Mouse (Mus musculus) myocyte (in vitro differentiated cells): Measurements from ENCODE around the gene Hoxb7. TPM values are rescaled to one million over a fixed set of nuclear protein-coding genes. Genes with fewer than 3 reads are reported as not detected.

Experiments used
- H3K27me3 ChIP-seq: one replicate; pipeline ENCODE4 v1.6.1; 2011; ENCODE audit not compliant: control insufficient read depth, insufficient read depth, insufficient read length
- H3K36me3 ChIP-seq: one replicate; pipeline ENCODE4 v1.6.1; 2011; ENCODE audit not compliant: control insufficient read depth, insufficient read depth
- H3K4me2 ChIP-seq: one replicate; pipeline ENCODE4 v1.6.1; 2011; ENCODE audit warnings: low read depth, control low read depth
- H3K4me3 ChIP-seq: one replicate; pipeline ENCODE4 v1.5.1; 2011; ENCODE audit warnings: mild to moderate bottlenecking, control low read depth, moderate library complexity
- H3K79me2 ChIP-seq: one replicate; pipeline ENCODE4 v1.6.1; 2011; ENCODE audit not compliant: control insufficient read depth, insufficient read depth
- H3ac ChIP-seq: one replicate; pipeline ENCODE4 v1.6.1; 2011; ENCODE audit not compliant: control insufficient read depth, insufficient read length
- CEBPB ChIP-seq: IDR thresholded peaks from 2 replicates; pipeline ENCODE4 v1.6.1; 2011; ENCODE audit warnings: mild to moderate bottlenecking, moderate library complexity; ENCODE audit not compliant: poor library complexity, insufficient read depth, severe bottlenecking
- E2F4 ChIP-seq: IDR thresholded peaks from one replicate; pipeline ENCODE4 v1.6.1; 2011; ENCODE audit warnings: mild to moderate bottlenecking, control low read depth, moderate library complexity; ENCODE audit not compliant: insufficient read depth
- MAX ChIP-seq: IDR thresholded peaks from one replicate; pipeline ENCODE4 v1.6.1; 2011; ENCODE audit warnings: low read depth, mild to moderate bottlenecking, control low read depth
- MYOD1 ChIP-seq, 3 experiments: IDR thresholded peaks; one replicate each; pipeline ENCODE4 v1.6.1; 2011; ENCODE audit warnings: control low read depth in 2 of 3, low read depth in 2 of 3, mild to moderate bottlenecking in 2 of 3, moderate library complexity in 1 of 3; ENCODE audit not compliant: insufficient read length in 2 of 3, control insufficient read depth in 1 of 3
- MYOG ChIP-seq, 3 experiments: IDR thresholded peaks; one replicate each; pipeline ENCODE4 v1.6.1; 2011; ENCODE audit warnings: control low read depth in 2 of 3, low read depth in 2 of 3, mild to moderate bottlenecking in 2 of 3; ENCODE audit not compliant: insufficient read length in 2 of 3, control insufficient read depth in 1 of 3, insufficient read depth in 1 of 3
- POLR2A ChIP-seq: IDR thresholded peaks from one replicate; pipeline ENCODE4 v1.6.1; 2011; ENCODE audit warnings: low read depth, mild to moderate bottlenecking, control low read depth, moderate library complexity; ENCODE audit not compliant: insufficient read length
- POLR2AphosphoS2 ChIP-seq: IDR thresholded peaks from one replicate; pipeline ENCODE4 v1.6.1; 2011; ENCODE audit warnings: low read depth, control low read depth; ENCODE audit not compliant: insufficient read length
- REST ChIP-seq: IDR thresholded peaks from one replicate; pipeline ENCODE4 v1.6.1; 2011; ENCODE audit warnings: mild to moderate bottlenecking, control low read depth, moderate library complexity; ENCODE audit not compliant: insufficient read depth, insufficient read length
- SRF ChIP-seq: IDR thresholded peaks from one replicate; pipeline ENCODE4 v1.6.1; 2011; ENCODE audit warnings: low read depth; ENCODE audit not compliant: control insufficient read depth, insufficient read length
- TCF12 ChIP-seq: IDR thresholded peaks from one replicate; pipeline ENCODE4 v1.6.1; 2011; ENCODE audit warnings: mild to moderate bottlenecking, control low read depth; ENCODE audit not compliant: poor library complexity, insufficient read depth, severe bottlenecking
- TCF3 ChIP-seq: IDR thresholded peaks from one replicate; pipeline ENCODE4 v1.6.1; 2011; ENCODE audit warnings: low read depth, control low read depth; ENCODE audit not compliant: insufficient read length
- USF1 ChIP-seq: IDR thresholded peaks from one replicate; pipeline ENCODE4 v1.6.1; 2011; ENCODE audit warnings: low read depth, mild to moderate bottlenecking, control low read depth, moderate library complexity
- polyA plus RNA-seq: library from polyadenylated mRNA; unstranded; fragments of >200 nt; fragmentation: generic; extraction: Trizol; gene quantifications from one replicate; pipeline ENCODE4 v1.2.1, GENCODE M21; 2012; ENCODE audit warnings: missing spikeins

The Hoxb7 gene
- polyA plus RNA-seq, 1 experiment: 0.06 TPM

DNA sequence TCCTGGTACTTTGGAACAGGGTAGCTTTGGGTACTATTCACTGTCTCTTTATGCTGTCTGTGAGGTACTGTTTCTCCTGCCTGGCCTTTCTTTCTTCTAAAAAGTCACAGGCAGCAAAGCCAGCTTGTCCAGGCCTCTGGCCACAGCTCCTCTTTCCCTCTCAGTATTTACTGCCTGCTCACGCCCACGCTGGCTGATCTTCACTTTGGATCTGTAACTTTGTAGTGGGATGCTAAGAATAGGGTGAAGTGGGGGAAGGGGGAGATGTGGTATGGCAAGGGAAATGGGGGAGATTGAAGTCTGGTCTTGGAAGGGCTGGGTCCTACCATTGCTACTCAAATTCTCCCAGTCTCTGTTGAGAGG lies 47.6 kb downstream of the Hoxb7 start:
- H3ac ChIP-seq: no peak overlapping the region
- peaks cover 86% of the 10 kb centered on the region for H3K27me3 ChIP-seq
- H3K36me3 ChIP-seq: no peaks in the 10 kb centered on the region
- H3K4me2 ChIP-seq: no peak overlapping the region
- no peak overlapping the region for H3K4me3 ChIP-seq
- no peak for TF ChIP-seq SRF
- no peak for TF ChIP-seq POLR2AphosphoS2
- TF ChIP-seq TCF12: no peak
- no peak for TF ChIP-seq MAX
- TF ChIP-seq CEBPB: no peak
- TF ChIP-seq USF1: no peak
- no peaks in the 10 kb centered on the region for H3K79me2 ChIP-seq

GRCm38 (mm10) chr11:96334998-96335397 lies 48.6 kb downstream of the Hoxb7 start:
- H3K4me3 ChIP-seq: no peak overlapping the region
- no peaks in the 10 kb centered on the region for H3K79me2 ChIP-seq
- no peaks in the 10 kb centered on the region for H3K36me3 ChIP-seq
- H3ac ChIP-seq: no peak overlapping the region
- TF ChIP-seq POLR2AphosphoS2 (no peak), SRF (no peak), MAX (no peak), E2F4 (no peak), CEBPB (no peak), TCF3 (no peak), USF1 (no peak), MYOD1 (IDR thresholded peaks at IDR 0.05; ENCODE audit: control insufficient read depth in 1 of 3, insufficient read length in 2 of 3, low read depth in 2 of 3) (no peak), POLR2A (no peak), TCF12 (no peak), REST (no peak), MYOG (IDR thresholded peaks at IDR 0.05; ENCODE audit: control insufficient read depth in 1 of 3, insufficient read depth in 1 of 3, insufficient read length in 2 of 3, low read depth in 2 of 3) (no peak)
- H3K27me3 ChIP-seq: peaks cover 87% of the 10 kb centered on the region
- H3K4me2 ChIP-seq: no peak overlapping the region

GRCm38 (mm10) chr11:96336597-96336996 lies 50.2 kb downstream of the Hoxb7 start:
- no peaks in the 10 kb centered on the region for H3K36me3 ChIP-seq
- H3K27me3 ChIP-seq: peaks cover 87% of the 10 kb centered on the region
- TF ChIP-seq TCF12: no peak
- TF ChIP-seq CEBPB: no peak
- no peak for TF ChIP-seq SRF
- TF ChIP-seq E2F4: no peak
- no peak for TF ChIP-seq MYOD1 (IDR thresholded peaks at IDR 0.05; ENCODE audit: control insufficient read depth in 1 of 3, insufficient read length in 2 of 3, low read depth in 2 of 3)
- TF ChIP-seq MYOG (IDR thresholded peaks at IDR 0.05; ENCODE audit: control insufficient read depth in 1 of 3, insufficient read depth in 1 of 3, insufficient read length in 2 of 3, low read depth in 2 of 3): no peak
- TF ChIP-seq REST: no peak
- no peak for TF ChIP-seq POLR2AphosphoS2
- TF ChIP-seq USF1: no peak
- no peak for TF ChIP-seq POLR2A
- no peak overlapping the region for H3K4me2 ChIP-seq
- H3K79me2 ChIP-seq: no peaks in the 10 kb centered on the region
- no peak overlapping the region for H3ac ChIP-seq
- H3K4me3 ChIP-seq: no peak overlapping the region

DNA sequence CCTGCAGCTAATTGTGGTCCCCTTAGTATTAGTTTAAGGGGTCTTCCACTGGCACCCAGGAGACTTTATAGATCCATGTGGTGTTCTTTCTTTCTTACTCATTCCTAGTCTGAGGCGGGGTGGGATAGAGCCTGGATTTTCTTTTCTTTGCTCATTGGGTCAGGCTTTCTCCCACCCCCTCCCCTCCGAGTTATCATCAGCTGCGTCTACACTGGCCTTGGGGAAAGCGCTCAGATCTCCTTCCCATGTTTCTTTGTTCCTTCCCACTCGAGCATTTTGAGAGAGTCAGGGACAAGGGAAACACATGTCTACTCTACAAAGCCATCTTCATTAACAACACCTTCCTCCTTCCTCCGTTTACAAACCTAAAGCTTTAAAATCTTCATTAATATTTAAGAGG lies 50.6 kb downstream of the Hoxb7 start:
- H3ac ChIP-seq: no peak overlapping the region
- TF ChIP-seq POLR2A (no peak), MYOG (IDR thresholded peaks at IDR 0.05; ENCODE audit: control insufficient read depth in 1 of 3, insufficient read depth in 1 of 3, insufficient read length in 2 of 3, low read depth in 2 of 3) (no peak), REST (no peak), POLR2AphosphoS2 (no peak), MYOD1 (IDR thresholded peaks at IDR 0.05; ENCODE audit: control insufficient read depth in 1 of 3, insufficient read length in 2 of 3, low read depth in 2 of 3) (no peak), TCF12 (no peak), USF1 (no peak), CEBPB (no peak), SRF (no peak), TCF3 (no peak)
- H3K36me3 ChIP-seq: no peaks in the 10 kb centered on the region
- H3K4me3 ChIP-seq: no peak overlapping the region
- peaks cover 87% of the 10 kb centered on the region for H3K27me3 ChIP-seq
- H3K79me2 ChIP-seq: no peaks in the 10 kb centered on the region
- H3K4me2 ChIP-seq: no peak overlapping the region
